Mouse (Mus musculus): ENCODE results near the gene Lce1b.

DNA sequence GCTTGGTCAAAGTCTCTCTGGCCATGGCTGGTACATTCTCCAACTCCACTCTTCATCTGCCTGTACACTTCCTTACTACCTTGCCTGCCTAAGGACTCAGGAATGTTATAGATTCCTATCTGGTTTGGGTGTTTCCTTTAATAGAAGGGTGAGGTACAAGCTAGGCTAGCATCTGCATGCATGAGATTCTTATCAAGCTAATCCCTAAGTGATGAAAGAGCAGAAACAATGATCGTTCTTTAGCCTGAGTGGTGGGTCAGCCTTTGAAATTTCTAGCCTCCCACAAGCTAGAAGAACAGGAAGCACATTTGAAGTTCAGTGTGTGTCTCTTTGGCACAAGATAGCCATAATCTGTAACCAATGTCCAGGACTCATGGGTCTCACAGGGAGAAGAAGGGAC, 46.9 kb downstream of the Lce1b start:
- TF ChIP-seq CTCF (IDR thresholded peaks at IDR 0.05; ENCODE audit: low read depth) (no peak), EP300 (IDR thresholded peaks at IDR 0.05; ENCODE audit: low read depth) (no peak)

Measured in heart, postnatal 0 days (tissue).